Mouse (Mus musculus): ENCODE measurements around the gene Zfp638.

DNA sequence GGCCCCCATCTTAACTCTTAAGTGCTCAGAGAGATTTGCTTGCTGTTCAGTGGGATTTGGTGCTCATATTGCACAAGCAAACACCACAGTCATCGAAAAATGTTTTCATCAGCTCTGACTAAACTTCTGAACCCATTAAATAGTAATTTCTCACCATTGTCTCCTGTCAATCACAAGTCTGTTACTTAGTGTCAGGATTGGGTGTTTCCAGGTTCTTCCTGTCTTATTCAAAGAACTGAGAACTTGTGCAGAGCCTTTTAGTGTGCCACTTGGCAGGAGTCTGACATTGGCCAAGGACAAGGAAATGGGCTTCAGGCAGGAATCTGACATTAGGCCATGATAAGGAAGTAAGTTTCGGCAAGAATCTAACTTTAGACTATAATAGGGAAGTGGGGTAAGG lies 28.9 kb upstream of the Zfp638 start:
- TF ChIP-seq CTCF (IDR thresholded peaks at IDR 0.05; ENCODE audit: borderline replicate concordance, insufficient read depth, low read length) (no peak), POLR2A (IDR thresholded peaks at IDR 0.05; ENCODE audit: low read depth, low read length) (no peak)

Data from embryonic fibroblast, embryonic 13.5 days (primary cell).